Mouse (Mus musculus): ENCODE measurements around the gene Sema3f.

The Sema3f gene

GRCm38 (mm10) chr9:107688939-107689338 lies 21.3 kb downstream of the Sema3f start:
- DNase-seq (ENCODE audit: low spot score): no peak

GRCm38 (mm10) chr9:107688415-107688814 lies 21.9 kb downstream of the Sema3f start:
- no peak for DNase-seq (ENCODE audit: low spot score)

GRCm38 (mm10) chr9:107685231-107685981 lies 24.9 kb downstream of the Sema3f start:
- DNase-seq (ENCODE audit: low spot score): no peak

- DNase-seq (ENCODE audit: low spot score): no peak
These were observed 27.9 kb downstream of the Sema3f start for GRCm38 (mm10) chr9:107682405-107682804.

GRCm38 (mm10) chr9:107679501-107679900 lies 30.8 kb downstream of the Sema3f start, which contains the start of gene Gnat1:
TSS of gene Gnat1 (minus strand) at chr9:107679712.
- no peak for DNase-seq (ENCODE audit: low spot score)

- DNase-seq (ENCODE audit: low spot score): no peak
These were observed 31.4 kb downstream of the Sema3f start for GRCm38 (mm10) chr9:107678861-107679260.

- peak; percentile 63 for DNase-seq (ENCODE audit: low spot score)
These were observed 32.3 kb downstream of the Sema3f start for GRCm38 (mm10) chr9:107677819-107678526.

GRCm38 (mm10) chr9:107677091-107677784 lies 33.0 kb downstream of the Sema3f start:
- DNase-seq (ENCODE audit: low spot score): peak; percentile 66

GRCm38 (mm10) chr9:107676302-107676701 lies 34.0 kb downstream of the Sema3f start:
- DNase-seq (ENCODE audit: low spot score): no peak

- peak; percentile 62 for DNase-seq (ENCODE audit: low spot score)
These were observed 34.5 kb downstream of the Sema3f start for GRCm38 (mm10) chr9:107675671-107676301.

GRCm38 (mm10) chr9:107674609-107675429 lies 35.5 kb downstream of the Sema3f start:
- no peak for DNase-seq (ENCODE audit: low spot score)

GRCm38 (mm10) chr9:107670259-107670658 lies 40.0 kb downstream of the Sema3f start:
- no peak for DNase-seq (ENCODE audit: low spot score)

- no peak for DNase-seq (ENCODE audit: low spot score)
These were observed 40.8 kb downstream of the Sema3f start, which contains the start of gene Slc38a3 for GRCm38 (mm10) chr9:107669480-107669945. TSS of gene Slc38a3 (minus strand) at chr9:107669530.

- no peak for DNase-seq (ENCODE audit: low spot score)
These were observed 41.4 kb downstream of the Sema3f start for GRCm38 (mm10) chr9:107668916-107669315.

GRCm38 (mm10) chr9:107668011-107668410 lies 42.3 kb downstream of the Sema3f start:
- DNase-seq (ENCODE audit: low spot score): no peak

GRCm38 (mm10) chr9:107667219-107667618 lies 43.1 kb downstream of the Sema3f start:
- peak; percentile 44 for DNase-seq (ENCODE audit: low spot score)

GRCm38 (mm10) chr9:107666751-107667205 lies 43.5 kb downstream of the Sema3f start:
- DNase-seq (ENCODE audit: low spot score): no peak

GRCm38 (mm10) chr9:107665308-107665707 lies 45.0 kb downstream of the Sema3f start:
- no peak for DNase-seq (ENCODE audit: low spot score)

- no peak for DNase-seq (ENCODE audit: low spot score)
These were observed 46.8 kb downstream of the Sema3f start for GRCm38 (mm10) chr9:107663525-107663924.

GRCm38 (mm10) chr9:107662342-107662741 lies 47.9 kb downstream of the Sema3f start:
- DNase-seq (ENCODE audit: low spot score): no peak

- no peak for DNase-seq (ENCODE audit: low spot score)
These were observed 49.5 kb downstream of the Sema3f start for GRCm38 (mm10) chr9:107660777-107661176.
